ENCODE assay signal across 7 mouse cellular contexts in the genomic region with DNA sequence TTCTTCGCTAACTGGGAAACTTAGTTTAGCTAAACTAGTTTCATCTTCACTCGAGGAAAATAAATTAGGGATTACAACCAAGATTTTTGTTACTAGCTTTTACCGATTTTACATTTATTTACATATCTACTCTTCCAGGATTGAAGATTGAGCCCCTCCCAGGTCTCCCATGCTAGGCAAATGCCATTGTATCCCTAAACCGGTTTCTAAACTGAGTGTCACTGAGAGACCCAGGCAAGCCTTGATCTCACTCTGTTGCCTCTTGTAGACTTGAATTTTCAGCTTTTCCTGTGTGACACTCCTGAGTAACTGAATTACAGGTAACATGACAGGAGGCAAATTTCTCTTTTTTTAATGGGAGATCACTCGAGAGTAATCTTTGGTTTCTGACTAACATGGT. TPM values are rescaled to one million over a fixed set of nuclear protein-coding genes. Genes with fewer than 3 reads are reported as not detected.
DNase-seq lines count a peak whose midpoint lies in the region; ATAC-seq lines count a peak whose summit lies in the region.

No protein-coding gene starts in this region.

- no peak for ATAC-seq in forebrain, embryonic 12.5 days (ENCODE audit: low FRiP score)
- no peak for ATAC-seq in liver, embryonic 11.5 days (replicated peaks; ENCODE audit: low FRiP score)

- H3K9me3 ChIP-seq in forebrain, embryonic 12.5 days, result 0 out of 2 replicates have a peak, but pooled peaks cover 5% of the 10 kb centered on the region
- H3K9me3 ChIP-seq in liver, embryonic 11.5 days (ENCODE audit: control insufficient read depth, low read length), result peaks cover 6% of the 10 kb centered on the region; the same call in 1 of the 2 replicates

- peaks cover 3% of the 10 kb centered on the region for H3K4me1 ChIP-seq in forebrain, embryonic 12.5 days
- 0 out of 2 replicates have a peak, but pooled peaks cover 2% of the 10 kb centered on the region for H3K4me1 ChIP-seq in liver, embryonic 11.5 days (replicated peaks; ENCODE audit: control insufficient read depth, insufficient read depth, low read length)

- H3K27me3 ChIP-seq in forebrain, embryonic 12.5 days, result no peaks in the 10 kb centered on the region
- H3K27me3 ChIP-seq in liver, embryonic 11.5 days (replicated peaks; ENCODE audit: control insufficient read depth, insufficient read depth, low read length), result no peaks in the 10 kb centered on the region

- peak; percentile 16 for DNase-seq in 3T3-L1 (ENCODE audit: low read depth, low spot score)
- DNase-seq in 416B (ENCODE audit: low read depth), result peak; percentile 28
- DNase-seq in liver, embryonic 11.5 days (ENCODE audit: low spot score), result no peak
- DNase-seq in urinary bladder, postnatal 14 days (ENCODE audit: low spot score), result no peak
- DNase-seq in frontal cortex, postnatal 10 days (ENCODE audit: low spot score in 2 of 2), result no peak
- DNase-seq in cerebellum, adult 11 months, result no peak

- peak overlapping the region; percentile 71 for H3K4me2 ChIP-seq in forebrain, embryonic 12.5 days
- H3K4me2 ChIP-seq in liver, embryonic 11.5 days, result peak overlapping the region; percentile 74

- H3K27ac ChIP-seq in forebrain, embryonic 12.5 days, result no peak overlapping the region
- no peak overlapping the region for H3K27ac ChIP-seq in liver, embryonic 11.5 days (ENCODE audit: low read depth, low read length)

- peaks cover 19% of the 10 kb centered on the region for H3K36me3 ChIP-seq in forebrain, embryonic 12.5 days (replicated peaks)
- H3K36me3 ChIP-seq in liver, embryonic 11.5 days (ENCODE audit: control insufficient read depth, insufficient read depth, low read length), result peaks cover under 1% of the 10 kb centered on the region; the same call in 1 of the 2 replicates

- H3K9ac ChIP-seq in forebrain, embryonic 12.5 days, result peak overlapping the region; percentile 80; the same call in 1 of the 2 replicates
- peak overlapping the region; percentile 93 for H3K9ac ChIP-seq in liver, embryonic 11.5 days (ENCODE audit: low read depth, low read length)

- 13% methylated on average over 5 of the region's 5 CpGs for WGBS in forebrain, embryonic 12.5 days
- 11% methylated on average over 5 of the region's 5 CpGs for WGBS in liver, embryonic 11.5 days

- peak overlapping the region; percentile 87 for H3K4me3 ChIP-seq in forebrain, embryonic 12.5 days (replicated peaks)
- H3K4me3 ChIP-seq in liver, embryonic 11.5 days (ENCODE audit: low read depth, low read length), result peak overlapping the region; percentile 91

RNA-seq across cellular contexts. Expression of a gene that starts 0.8 kb away (rescaled TPM):
- polyA plus RNA-seq in forebrain, embryonic 12.5 days (2016; fragmentation: Nextera tagmentation; extraction: Ambion mirVana), result 47.9 and 48.0 TPM in 2 replicates
- 32.7 and 36.6 TPM in 2 replicates for polyA plus RNA-seq in liver, embryonic 11.5 days (2014; fragmentation: Nextera tagmentation; extraction: Ambion mirVana)

RNA-seq across cellular contexts. Expression of a gene that starts 20.0 kb away (rescaled TPM):
- polyA plus RNA-seq in forebrain, embryonic 12.5 days (2016; fragmentation: Nextera tagmentation; extraction: Ambion mirVana), result 43.3 and 46.5 TPM in 2 replicates
- polyA plus RNA-seq in liver, embryonic 11.5 days (2014; fragmentation: Nextera tagmentation; extraction: Ambion mirVana), result 56.5 and 59.8 TPM in 2 replicates

RNA-seq across cellular contexts. Expression of a gene that starts 38.0 kb away (rescaled TPM):
- polyA plus RNA-seq in forebrain, embryonic 12.5 days (2016; fragmentation: Nextera tagmentation; extraction: Ambion mirVana), result 0.22 TPM in 1 of 2 replicates, not detected in the other
- polyA plus RNA-seq in liver, embryonic 11.5 days (2014; fragmentation: Nextera tagmentation; extraction: Ambion mirVana), result 0.29 TPM in 1 of 2 replicates, not detected in the other

Comparison
In these comparisons a context has a peak if more than half of its experiments do, and no peak if none do; other contexts are left out.
1. DNase-seq: peak in 3T3-L1 (single experiment) and 416B (single experiment); none in liver, embryonic 11.5 days (single experiment), urinary bladder, postnatal 14 days (single experiment), frontal cortex, postnatal 10 days (0 of 2) and cerebellum, adult 11 months (single experiment).